Mouse (Mus musculus) retina, embryonic 14.5 days (tissue): ENCODE results near the gene Zdhhc14.

Experiments
- DNase-seq: peaks from one replicate; pipeline ENCODE4 v3.0.0-alpha.2; 2015; ENCODE audit warnings: low spot score

Zdhhc14 gene

DNA sequence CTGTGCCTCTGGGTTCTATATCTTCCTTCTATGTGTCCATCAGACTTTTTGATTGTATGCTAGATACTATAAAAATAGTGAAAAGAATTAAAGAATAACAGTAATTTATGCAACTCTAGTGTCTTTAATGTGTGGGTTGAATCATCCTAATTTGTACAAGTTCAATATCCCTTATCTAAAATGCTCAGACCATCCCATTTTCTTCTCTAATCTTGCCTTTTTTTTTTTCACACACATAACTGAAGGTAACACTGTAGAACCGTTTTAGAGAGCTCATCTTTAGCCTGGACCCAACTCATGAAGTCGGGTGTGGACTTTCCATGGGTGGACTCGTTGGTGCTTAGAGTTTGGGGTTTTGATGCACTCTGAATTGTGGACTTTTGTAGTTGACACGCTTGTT is 12.6 kb downstream of the Zdhhc14 start:
- no peak for DNase-seq

DNA sequence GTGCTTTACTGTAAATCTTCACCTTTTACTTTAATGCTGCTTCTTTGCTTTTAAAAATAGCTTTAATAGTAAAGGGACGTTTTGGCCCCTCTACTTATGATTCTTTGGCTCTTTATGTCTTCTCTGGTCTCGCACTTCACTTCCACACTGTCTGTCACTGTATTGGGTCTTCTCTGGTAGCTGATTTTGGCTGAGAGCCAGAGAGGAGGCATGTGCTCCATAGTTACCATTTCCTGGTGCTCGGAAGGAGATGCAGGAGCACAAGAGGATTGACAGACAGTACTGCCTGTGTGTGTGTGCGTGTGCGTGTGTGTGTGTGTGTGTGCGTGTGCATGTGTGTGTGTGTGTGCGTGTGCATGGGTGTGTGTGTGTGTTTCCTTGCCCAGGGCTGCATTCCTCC is 14.2 kb downstream of the Zdhhc14 start:
- no peak for DNase-seq

DNA sequence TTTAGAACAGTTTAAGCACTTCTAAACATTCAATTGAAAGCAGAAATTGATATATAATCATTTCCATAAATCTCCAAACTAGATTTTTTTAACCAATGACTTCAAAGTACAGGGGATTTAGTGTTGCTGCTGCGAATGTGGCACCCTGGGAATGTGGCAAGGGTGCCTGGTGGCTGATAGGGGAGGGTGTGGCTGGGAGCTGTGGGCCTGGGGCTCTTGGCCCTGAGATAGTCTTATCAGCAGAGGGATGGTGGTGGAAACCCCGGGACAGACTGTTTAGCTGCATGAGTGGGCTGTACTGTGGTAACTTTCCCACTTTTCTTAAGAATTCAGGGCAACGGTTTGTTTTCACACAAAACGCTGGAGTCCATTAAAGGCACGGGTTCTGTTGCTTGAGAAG is 14.6 kb downstream of the Zdhhc14 start:
- no peak for DNase-seq

DNA sequence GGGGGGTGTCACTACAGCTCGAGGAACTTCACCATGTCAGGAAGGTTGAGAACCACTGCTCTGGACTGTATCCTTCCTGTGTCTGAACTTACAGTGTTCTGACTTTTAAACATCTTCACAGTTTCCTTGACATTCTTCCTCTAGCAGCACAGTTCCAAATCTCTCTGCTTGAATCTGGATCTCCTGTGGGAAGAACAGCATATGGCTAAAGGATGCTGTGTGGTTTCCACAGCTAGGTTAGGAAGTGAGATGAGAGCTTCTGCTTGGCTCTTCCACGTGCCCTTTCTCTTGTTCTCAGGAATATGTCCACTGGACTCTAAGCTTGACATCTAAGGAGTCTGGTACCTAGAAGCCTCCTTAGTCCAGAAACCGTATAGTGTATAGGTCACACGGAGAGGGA is 15.7 kb downstream of the Zdhhc14 start:
- DNase-seq: no peak

DNA sequence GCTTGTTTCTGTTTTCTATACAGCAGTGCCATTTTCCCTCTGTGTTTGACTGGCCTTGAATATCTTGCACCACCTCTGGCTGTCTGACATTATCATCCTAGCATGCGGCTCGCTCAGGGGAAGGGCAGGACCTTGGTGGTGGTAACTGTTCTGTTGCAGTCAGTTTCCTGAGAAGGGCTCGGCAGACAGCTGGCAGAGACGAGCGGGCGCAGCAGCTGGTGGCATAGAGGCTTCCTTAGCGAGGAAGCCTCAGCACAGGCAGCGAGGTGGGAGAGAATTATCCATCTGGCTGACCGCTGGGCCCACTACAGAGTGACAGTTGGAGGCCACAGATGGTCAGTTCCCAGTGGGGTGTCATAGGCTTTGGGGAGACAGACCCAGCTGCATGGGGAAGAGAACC is 18.2 kb downstream of the Zdhhc14 start:
- peak; percentile 58 for DNase-seq

DNA sequence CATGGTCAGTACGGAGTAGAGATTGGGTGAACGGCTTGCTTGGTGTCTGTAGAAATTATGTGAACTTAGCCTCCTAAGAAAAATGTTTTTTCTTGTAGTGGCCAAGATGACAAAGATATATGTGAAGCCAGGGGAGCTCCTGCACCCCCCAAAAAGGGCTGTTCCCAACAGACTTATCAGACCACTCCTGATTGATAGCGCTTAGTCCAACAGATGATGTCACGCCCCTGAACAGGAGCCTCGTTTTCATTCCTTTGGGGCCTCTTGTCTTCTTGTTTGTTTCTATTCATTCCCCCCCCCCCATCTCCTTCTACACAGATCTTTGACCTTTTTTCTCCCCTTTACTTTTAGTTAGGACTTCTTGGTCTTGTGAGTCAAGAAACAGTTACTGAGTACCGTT is 19.4 kb downstream of the Zdhhc14 start:
- no peak for DNase-seq

DNA sequence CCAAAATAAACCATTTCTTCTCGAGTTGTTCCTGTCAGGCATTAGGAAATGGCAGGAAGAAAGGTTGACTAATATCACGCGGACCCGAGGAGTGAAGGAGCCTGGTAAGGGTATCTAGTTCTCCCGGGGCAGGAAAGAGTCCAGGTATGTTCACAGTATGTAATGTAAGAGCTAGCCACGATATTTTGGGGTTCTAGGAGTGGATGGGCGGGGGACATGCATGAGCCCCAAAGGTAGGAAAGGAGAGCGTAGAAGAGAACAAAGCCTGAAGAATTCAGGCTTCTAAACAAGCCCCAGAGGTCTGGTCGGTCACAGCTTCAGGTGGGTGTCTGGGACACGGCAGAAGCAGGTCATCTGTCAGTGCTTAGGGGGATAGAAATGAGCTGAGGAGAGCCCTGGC is 27.1 kb downstream of the Zdhhc14 start:
- DNase-seq: no peak

DNA sequence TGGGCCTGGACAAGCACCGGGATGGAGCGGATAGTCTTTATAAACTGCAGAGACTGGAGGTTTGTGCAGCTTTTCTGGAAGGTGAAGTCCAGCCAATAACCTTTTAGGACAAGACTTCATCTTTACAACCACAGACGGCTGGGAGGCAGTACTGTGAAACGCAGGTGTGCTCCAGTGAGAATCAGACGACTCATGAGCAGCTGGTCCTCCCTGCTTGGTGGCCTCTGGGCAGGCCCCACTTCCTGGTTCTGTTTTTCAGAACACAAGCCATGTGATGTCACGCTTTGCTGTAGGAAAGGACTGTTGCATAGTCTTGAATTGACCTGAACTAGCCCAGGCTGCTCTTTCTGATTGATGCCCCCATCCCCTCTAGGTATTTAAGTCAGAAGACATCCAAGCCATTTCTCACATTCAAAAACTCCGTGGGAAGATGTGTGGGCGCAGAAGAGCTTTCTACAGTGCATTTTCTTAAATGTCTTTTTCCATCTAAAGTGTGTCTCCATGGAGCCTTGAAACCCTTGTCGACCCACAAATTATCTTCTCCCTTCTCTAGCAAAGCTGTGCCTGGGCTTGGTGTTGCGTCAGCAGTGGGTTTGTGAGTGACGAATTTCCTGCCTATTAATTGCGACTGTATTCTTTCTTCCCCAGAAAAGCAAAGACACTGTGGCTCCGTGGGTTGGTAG is 27.7 kb downstream of the Zdhhc14 start:
- no peak for DNase-seq

DNA sequence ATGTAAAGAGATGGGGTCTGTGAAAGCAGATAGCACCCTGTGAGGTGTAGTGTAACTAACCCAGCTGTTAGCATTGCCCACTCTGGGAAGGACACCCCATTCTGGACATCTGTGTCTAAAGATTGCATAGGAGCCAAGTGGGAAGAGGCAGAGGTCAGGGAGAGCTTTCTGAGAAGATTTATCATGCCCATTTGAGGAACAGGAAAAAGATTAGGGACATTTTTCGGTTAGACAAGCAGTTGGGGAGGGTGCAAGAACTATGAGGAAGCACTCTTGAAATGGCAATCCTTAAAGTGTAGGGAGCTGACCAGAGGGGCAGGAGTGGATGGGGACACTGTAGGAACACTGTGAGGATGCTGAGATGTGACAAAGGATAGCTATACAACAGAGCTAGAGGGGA is 29.2 kb downstream of the Zdhhc14 start:
- no peak for DNase-seq

DNA sequence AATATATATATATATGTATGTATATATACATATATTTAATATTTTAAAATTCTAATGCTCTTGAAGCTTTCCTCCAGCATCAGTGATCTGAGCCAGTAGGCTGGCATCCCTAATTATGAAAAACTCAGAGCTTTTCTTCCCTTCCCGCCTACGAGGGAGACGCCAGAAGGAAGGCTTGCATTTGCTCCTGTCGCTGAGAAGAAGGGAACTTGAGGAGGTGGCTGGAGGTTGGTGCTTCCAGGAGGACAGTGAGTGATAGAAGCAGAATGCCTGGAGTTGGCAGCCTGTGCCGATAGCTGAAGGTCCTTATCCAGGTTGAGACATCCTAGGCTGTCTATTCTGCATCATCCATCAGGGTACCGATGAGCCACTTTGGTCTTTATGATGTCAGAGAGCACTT is 37.2 kb downstream of the Zdhhc14 start:
- DNase-seq: no peak

DNA sequence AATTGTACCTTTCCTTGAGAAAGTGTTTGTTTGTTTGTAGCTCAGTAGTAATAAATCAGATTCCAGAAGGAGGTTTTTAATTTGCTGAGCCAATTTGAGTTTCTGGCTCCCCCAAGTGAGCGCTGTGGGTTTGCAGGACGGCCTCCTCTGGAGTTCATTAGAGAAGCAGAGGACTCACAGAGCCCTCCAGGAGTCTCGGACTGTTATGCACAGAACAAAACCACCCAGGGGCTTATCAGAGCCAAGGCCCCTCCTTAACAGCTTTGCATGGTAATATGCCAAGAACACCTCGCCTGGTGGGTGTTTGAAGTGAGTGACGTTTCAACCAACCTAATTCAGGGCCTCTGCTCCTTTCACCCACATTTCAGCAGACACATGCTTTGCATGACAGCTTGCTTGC is 40.5 kb downstream of the Zdhhc14 start:
- no peak for DNase-seq

DNA sequence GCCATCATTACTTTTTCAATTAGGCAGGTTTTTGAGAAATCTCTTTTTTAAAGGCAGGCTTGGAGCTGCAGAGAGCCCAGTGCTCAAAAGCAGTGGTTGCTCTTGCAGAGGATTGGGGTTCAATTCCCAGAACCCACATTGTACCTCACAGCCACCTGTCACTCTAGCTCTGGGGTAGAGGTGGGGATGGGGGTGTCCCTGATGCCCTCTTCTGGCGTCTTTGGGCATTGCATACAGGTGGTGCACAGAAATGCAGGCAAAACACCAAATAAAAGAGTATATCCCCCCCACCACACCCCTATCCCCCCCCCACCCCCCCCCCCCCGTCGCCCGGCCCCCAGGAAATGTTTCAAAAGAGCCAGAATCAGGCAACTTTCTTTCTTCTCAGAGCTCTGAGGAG is 43.0 kb downstream of the Zdhhc14 start:
- no peak for DNase-seq

DNA sequence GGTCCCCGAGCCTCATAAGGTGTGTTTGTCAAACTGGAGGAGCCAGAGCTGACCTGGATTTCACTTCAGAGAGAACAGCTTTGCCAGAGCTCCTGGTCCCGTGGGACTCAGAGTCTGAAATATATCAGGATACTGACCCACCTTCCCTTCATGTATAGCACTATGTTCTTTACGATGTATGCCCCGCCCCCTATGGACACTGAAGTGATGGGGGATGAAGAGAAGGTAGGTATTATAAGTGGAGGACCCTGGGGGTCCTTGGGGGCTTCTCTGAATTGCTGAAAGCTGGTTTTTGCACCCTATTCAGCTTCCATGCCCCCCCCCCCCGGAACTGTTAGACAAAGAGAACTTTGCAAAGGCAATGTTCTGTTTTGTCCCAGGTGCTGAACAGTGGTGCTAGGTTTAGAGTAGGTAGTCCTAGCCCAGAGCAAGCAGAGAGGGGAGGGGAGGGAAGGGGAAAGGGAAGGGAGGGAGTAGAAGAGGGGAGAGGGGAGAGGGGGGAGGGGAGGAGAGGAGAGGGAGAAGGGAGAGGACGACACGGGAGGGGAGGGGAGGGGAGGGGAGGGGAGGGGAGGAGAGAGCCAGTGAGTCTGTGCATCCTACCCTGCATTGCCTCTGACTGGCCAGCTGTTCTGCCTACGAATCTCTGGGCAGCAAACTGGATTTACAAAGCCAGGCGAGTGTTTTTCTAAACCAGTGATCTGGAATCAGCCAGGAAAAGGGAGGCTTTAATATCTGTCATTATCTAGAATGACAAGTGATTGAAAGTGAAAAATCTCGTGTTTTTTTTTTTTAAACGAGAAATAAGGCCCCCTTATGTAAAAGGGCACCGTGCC is 44.1 kb downstream of the Zdhhc14 start:
- DNase-seq: peak; percentile 31

DNA sequence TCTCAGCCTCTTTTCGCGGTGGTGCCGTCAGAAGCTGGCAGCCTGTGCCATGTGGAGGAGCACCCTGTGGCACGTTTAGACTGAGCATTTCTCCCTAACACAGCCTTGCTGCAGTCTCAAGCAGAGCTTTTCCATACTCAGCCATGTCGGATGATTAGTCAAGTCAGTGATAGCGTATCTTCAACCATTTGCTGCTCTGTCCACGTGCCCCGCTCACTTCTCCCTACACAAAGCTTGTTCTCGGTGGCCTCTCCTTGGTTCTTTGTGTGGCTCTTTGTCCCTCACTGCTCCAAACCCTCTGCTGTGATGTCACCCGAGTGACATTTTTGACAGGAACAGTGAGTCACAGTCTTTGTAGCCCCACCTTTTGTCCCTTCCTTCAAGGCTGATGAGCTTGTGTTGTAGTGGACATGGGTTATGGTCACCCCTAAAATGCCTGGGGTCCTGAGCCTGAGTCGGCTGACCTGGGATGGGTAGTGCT is 44.8 kb downstream of the Zdhhc14 start:
- no peak for DNase-seq

DNA sequence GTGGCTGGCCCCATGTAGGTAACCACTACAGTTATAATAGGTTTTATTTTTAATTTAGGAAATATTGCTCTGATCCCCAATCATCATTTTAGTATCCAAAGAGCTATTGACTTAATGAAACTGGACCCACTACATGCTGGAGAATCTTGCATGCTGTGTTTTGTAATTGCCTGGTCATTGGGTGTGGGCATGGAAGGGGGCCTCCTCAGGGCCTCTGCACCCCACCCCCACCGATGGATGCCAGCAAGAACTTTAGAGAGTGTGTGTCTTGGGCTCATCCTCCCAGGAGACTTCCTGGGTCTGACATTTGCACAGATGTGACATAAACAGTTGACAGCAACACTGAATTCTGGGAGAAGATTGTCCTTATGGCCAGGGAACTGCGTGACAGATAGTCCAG is 49.8 kb downstream of the Zdhhc14 start:
- no peak for DNase-seq

DNA sequence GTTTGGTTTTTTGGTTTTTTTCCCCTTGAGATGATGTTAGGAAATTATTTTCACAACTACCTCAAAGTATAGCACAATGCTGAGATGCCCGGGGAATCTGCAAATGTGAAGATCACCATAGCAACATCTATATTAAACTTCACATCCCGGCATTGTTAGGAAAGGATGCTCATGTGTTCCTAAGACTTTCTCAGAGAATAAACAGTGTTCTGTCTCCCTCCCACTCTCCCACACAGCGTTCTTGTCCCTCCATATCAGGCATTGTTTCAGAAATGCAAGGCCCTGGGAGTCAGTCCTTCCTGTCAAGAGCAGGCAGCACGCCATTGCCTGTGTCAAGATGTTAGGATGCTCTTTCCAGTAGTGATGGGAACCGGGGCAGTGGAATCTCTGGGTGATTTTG is 51.7 kb downstream of the Zdhhc14 start:
- DNase-seq: no peak

DNA sequence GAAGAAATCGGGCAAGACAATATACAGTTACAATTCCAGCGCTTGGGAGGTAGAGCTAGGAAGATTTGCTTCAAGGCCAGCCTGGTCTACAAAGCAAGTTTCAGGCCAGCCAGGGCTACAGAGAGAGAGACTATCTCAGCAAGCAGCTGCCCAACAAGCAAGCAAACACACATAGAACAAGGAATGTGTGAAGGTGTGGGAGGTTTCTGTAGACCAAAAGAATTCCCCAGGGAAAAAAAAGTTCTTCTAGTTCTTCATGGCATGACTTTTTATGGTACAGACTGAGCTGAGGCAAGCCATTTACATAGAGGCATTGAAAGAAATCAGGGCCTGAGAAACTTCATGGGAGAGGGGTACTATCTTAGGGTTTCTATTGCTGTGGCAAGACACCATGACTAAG is 52.7 kb downstream of the Zdhhc14 start:
- DNase-seq: no peak

DNA sequence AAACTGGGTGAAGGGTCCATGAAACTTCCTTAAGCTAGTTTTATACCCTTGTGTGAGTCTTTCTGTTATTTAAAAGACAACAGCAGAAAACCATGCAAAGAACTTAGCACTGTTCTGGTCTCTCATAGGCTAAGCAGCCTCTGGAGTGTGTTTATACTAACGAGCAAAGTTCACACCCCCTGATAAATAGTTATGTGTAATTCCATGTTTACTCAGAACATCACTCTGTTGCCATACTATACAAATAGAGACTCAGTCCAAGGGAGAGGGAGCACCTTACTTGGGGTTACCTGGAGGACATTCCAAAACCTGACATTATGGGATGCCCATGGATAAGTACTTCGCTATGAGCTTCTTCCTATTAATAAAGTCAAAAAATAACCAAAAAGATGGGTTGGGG is 56.2 kb downstream of the Zdhhc14 start:
- DNase-seq: no peak

DNA sequence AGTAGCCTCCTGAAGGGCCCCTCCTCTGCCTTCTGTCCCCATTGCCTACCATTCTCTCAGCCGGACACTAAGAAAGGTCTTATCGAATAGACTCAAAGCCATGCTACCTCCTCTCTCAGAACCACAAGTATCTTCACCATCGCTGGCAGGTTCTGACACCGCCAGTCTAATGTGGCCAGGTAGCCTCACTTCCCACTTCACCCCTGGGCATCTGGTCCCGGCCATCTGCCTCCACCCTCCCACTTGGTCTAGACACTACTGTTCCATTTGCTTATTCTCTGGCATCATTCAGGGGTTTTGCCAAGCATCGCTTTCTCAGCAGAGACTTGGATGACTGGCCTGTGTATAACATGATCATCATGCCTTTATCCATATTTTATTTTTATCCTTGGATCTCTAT is 57.1 kb downstream of the Zdhhc14 start:
- no peak for DNase-seq

DNA sequence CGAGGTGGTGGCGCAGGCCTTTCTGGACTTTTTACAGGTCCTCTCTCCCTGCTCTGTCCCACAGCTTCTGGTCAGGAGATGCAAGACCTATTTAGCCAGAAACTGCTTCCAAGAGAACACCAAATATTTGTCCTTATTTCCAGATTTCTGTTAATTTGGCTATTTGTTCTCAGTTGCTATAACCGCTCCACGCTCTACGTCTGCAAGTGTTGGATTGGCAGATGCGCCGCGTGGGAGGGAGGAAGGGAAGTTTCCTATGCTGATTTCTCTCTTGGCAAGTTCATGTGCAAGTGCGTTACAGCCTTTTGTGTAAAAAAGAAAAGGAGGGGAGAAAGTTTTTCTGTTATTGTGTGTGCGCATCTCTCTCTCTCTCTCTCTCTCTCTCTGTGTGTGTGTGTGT is 58.1 kb downstream of the Zdhhc14 start:
- no peak for DNase-seq

DNA sequence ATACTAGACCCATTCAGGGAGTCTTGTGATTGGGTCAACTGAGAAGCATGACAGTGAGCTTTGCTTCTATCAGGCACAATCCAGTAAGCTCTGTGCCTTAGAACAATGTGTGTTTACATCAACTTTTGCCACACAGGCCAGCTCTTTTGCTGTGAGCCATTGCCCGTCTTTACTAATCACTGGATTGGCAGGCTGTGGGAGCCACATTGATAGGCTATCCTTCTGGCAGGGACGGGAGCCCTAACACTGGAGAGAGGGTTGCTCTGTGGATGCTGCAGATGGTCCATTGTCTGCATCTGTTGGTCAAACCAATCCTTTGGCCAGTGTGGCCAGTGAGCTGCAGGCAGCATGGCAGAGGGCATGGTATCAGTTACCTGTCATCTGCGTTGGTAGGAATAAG is 58.8 kb downstream of the Zdhhc14 start:
- no peak for DNase-seq

DNA sequence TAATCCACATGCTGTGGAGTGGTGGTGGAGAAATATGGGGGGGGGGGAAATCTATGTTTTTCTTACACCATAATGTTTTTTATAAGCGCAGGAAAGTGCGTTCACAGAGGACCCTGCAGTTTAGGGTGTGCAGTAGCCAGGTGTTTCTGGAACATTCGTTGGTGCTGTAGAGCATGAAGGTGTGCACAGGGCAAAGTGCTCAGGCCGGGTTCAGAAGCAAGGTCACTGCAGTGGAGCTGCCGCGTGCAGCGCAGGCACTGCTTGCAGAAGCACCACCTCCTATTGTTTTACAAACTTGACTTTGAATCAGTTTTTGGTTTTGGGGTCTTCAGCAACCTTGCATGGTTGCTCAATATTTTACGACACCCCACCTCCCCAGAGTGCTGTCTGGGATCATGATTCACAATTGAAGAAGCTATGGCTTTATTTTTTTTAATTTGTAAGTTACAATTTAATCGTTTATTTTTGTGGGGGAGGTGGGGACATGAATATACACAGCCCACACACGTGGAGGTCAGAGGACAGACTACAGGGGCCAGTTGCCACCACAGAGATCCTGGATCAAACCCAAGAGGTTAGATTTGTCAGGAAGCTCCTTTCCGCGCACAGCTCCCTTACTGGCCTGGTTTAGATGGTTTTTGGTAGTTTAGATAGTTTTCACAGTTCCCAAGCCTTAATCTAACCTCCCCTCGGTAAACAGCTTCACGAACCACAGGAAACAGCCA is 59.8 kb downstream of the Zdhhc14 start:
- no peak for DNase-seq

DNA sequence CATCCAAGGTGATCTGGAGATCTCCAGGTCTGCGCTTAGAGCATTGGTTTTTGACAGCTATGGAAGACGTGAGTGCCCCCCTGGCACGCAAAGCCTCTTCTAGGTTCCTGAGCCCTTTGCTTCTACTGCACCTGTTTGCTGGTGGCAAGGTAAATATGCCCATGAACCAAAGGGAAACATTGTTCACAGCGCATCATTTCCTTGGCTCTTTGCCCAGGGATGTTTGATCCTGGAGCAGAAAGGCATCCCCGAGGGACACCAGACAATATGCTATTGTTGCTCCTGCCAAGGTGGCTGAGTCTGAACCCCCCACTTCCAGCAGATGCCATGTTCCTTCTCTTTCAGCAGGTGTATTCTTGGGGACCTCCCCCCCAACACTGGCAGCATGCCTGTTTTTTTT is 61.2 kb downstream of the Zdhhc14 start:
- DNase-seq: no peak
